Mouse (Mus musculus): Measurements from ENCODE around the gene Mtif2.

Gene Mtif2

GRCm38 (mm10) chr11:29560452-29560851 lies 34.2 kb downstream of the Mtif2 start:
- no peak for DNase-seq

GRCm38 (mm10) chr11:29560990-29561389 lies 34.8 kb downstream of the Mtif2 start:
- no peak for DNase-seq

- no peak for DNase-seq
These were observed 37.2 kb downstream of the Mtif2 start for GRCm38 (mm10) chr11:29563406-29563805.

- no peak for DNase-seq
These were observed 45.3 kb downstream of the Mtif2 start for GRCm38 (mm10) chr11:29571536-29571935.

GRCm38 (mm10) chr11:29572656-29573055 lies 46.4 kb downstream of the Mtif2 start:
- no peak for DNase-seq

- no peak for DNase-seq
These were observed 53.4 kb downstream of the Mtif2 start for GRCm38 (mm10) chr11:29579610-29580009.
